Mouse (Mus musculus) midbrain, postnatal 0 days (tissue): ENCODE results near the gene Aff3. TPM values are rescaled to one million over a fixed set of nuclear protein-coding genes. Genes with fewer than 3 reads are reported as not detected.
A peak's percentile ranks its signal among the peaks of the same experiment; 100 is the strongest.

Source experiments
- ATAC-seq: fragments of 200-750 bp; cut with Nextera tagmentation; 2 replicates; pipeline ENCODE4 v1.8.0; 2017; ENCODE audit warnings: moderate number of reproducible peaks, mild to moderate bottlenecking, moderate TSS enrichment, moderate library complexity; ENCODE audit not compliant: low FRiP score
- DNase-seq: peaks from one replicate; pipeline ENCODE4 v3.0.0-alpha.2; 2015; ENCODE audit warnings: low spot score
- H3K27ac ChIP-seq: fragments of 300-500 bp; sonication (generic); 2 replicates; pipeline ENCODE4 v1.5.1; 2014; ENCODE audit warnings: low read depth, mild to moderate bottlenecking, low read length, mixed read lengths
- H3K27me3 ChIP-seq: fragments of 300-500 bp; sonication (generic); 2 replicates; pipeline ENCODE4 v1.6.1; 2014; ENCODE audit warnings: low read length, control low read depth, mixed read lengths; ENCODE audit not compliant: insufficient read depth
- H3K36me3 ChIP-seq: fragments of 300-500 bp; sonication (generic); 2 replicates; pipeline ENCODE4 v1.6.1; 2014; ENCODE audit warnings: low read length, control low read depth, mixed read lengths; ENCODE audit not compliant: insufficient read depth
- H3K4me1 ChIP-seq: fragments of 300-500 bp; sonication (generic); 2 replicates; pipeline ENCODE4 v1.6.1; 2014; ENCODE audit warnings: mild to moderate bottlenecking, control low read depth, antibody characterized with exemption, low read length, mixed read lengths; ENCODE audit not compliant: insufficient read depth
- H3K4me2 ChIP-seq: fragments of 300-500 bp; sonication (generic); 2 replicates; pipeline ENCODE4 v1.6.1; 2014; ENCODE audit warnings: low read depth, mild to moderate bottlenecking, low read length, mixed read lengths; ENCODE audit not compliant: poor library complexity, severe bottlenecking
- H3K4me3 ChIP-seq: fragments of 300-500 bp; sonication (generic); 2 replicates; pipeline ENCODE4 v1.5.1; 2014; ENCODE audit warnings: low read depth, mild to moderate bottlenecking, low read length, moderate library complexity
- H3K9ac ChIP-seq: fragments of 300-500 bp; sonication (generic); replicated peaks from 2 replicates; pipeline ENCODE4 v1.6.1; 2014; ENCODE audit warnings: mild to moderate bottlenecking, low read length, moderate library complexity, mixed read lengths; ENCODE audit not compliant: poor library complexity, severe bottlenecking
- H3K9me3 ChIP-seq: fragments of 300-500 bp; sonication (generic); 2 replicates; pipeline ENCODE4 v1.6.1; 2016; ENCODE audit warnings: low read length, control low read depth
- CTCF ChIP-seq: IDR thresholded peaks from 2 replicates; pipeline ENCODE4 v1.5.1; 2016; ENCODE audit warnings: antibody characterized with exemption, mild to moderate bottlenecking
- WGBS: fragments of 180-500 bp; shearing (Covaris S2); extraction: QIAGEN DNeasy Blood & Tissue Kit; methylation state at CpG from one replicate; pipeline ENCODE4 v1.1.7; 2014; 5-methylcytosine and 5-hydroxymethylcytosine counted together
- polyA plus RNA-seq: library from polyadenylated mRNA; unstranded; fragments of >200 nt; fragmentation: Nextera tagmentation; extraction: Ambion mirVana; gene quantifications from 2 replicates; pipeline ENCODE4 v1.2.1, GENCODE M21; 2015
- total RNA-seq: library from RNA; depleted of rRNA; stranded (reverse); fragments of >200 nt; gene quantifications from 2 replicates; pipeline ENCODE4 v1.2.3, GENCODE M21; 2014

Aff3 gene
- total and polyA plus RNA-seq, 2 experiments from 2014 or later = 20.6 to 61.2 TPM

DNA sequence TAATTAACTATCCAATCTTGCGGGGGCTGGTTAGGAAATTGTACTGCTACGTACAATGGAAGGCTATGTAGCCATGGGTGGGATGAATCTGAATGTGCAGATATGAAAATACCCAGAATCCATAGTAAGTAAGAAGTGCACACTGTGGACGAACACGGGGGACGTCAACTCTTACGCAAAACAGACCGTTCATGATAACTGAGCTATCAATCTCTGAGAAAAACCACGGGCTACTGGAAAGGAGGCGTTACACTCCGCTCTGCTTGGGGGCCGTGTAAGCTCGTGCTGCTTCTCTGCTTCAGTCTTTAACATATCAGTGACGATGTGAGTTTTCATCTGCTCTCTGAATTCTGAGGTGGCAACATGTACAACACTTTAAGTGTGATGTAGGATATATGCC, 114.2 kb downstream of the Aff3 start:
- no peak overlapping the region for H3K27ac ChIP-seq
- peaks cover 7% of the 10 kb centered on the region; the same call in 1 of the 2 replicates for H3K4me1 ChIP-seq
- TF ChIP-seq CTCF = no peak
- H3K9ac ChIP-seq = no peak overlapping the region
- 88% methylated on average over 13 of the region's 13 CpGs for WGBS
- H3K9me3 ChIP-seq = no peaks in the 10 kb centered on the region
- no peaks in the 10 kb centered on the region for H3K27me3 ChIP-seq
- H3K4me2 ChIP-seq = no peak overlapping the region
- ATAC-seq = no peak
- H3K4me3 ChIP-seq = no peak overlapping the region
- no peaks in the 10 kb centered on the region for H3K36me3 ChIP-seq
- DNase-seq = no peak

DNA sequence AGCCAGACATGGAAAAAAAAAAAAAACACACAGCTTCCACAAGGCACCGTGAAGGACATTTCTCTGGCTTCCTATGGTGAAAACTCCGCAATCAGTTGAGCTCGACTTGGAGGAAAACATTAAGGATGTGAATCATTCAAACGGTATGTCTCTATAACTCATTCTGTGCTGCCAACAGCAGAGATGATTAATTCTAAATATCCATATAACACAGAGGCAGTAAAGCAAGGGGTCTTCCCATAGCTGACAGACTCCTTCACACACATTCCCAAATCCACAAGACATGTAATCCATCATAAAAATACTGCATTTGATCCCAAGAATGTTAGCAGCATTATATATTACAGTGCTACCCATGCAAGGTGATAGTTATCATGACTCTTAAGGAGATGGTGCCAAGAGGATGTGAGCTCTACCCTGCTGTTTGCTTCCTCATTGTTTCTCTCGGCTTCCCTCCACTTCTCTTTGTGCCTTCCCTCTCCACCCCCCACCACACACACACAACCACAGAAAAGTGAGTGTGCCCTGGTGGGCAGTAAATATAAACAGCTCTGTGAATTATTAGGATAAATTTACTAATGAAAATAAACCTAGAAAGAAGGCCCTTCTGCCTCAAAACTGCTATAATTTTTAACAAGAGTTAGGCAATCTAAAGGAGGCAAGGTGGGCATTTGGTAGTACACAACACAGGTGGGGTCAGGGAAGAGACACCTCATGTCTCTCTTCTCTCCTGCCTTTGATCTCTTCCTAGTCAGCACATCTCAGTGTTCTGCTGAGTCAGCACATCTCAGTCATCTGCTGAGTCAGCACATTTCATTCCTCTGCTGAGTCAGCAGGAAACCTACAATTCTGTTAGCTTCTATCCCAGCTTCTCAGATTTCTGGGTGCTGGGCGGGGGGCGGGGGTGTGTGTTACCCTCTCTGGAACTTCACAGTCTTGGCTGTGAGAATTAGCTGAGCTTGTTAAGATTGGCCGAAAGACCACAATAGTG, 115.8 kb downstream of the Aff3 start:
- DNase-seq (no peak), ATAC-seq (no peak)
- Histone ChIP-seq H3K9me3 (no peaks in the 10 kb centered on the region), H3K4me3 (no peak overlapping the region), H3K27me3 (no peaks in the 10 kb centered on the region), H3K9ac (no peak overlapping the region), H3K4me1 (peaks cover 7% of the 10 kb centered on the region; the same call in 1 of the 2 replicates), H3K27ac (no peak overlapping the region), H3K4me2 (no peak overlapping the region), H3K36me3 (no peaks in the 10 kb centered on the region)
- WGBS = 65% methylated on average over 8 of the region's 8 CpGs
- no peak for TF ChIP-seq CTCF

DNA sequence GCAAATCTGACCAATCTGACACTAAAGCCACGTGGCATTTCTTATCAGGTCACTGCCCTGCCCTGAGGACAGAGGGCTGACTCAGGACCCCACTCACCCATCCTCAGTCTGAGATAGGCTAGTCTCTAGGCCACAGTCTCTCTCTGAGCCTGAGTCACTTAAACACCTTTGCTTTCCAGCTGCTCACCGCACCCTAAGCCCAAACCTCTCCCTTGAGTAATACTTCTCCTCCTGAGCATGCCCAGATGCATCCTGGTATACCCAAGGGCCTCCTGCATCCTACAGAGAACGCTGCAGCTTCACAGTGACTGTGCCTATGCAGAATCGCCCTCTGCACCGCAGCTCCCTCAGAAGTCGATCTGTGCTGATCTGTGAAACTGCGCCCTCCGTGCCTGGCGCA, 117.1 kb downstream of the Aff3 start:
- Histone ChIP-seq H3K4me1 (0 out of 2 replicates have a peak, but pooled peaks cover 7% of the 10 kb centered on the region), H3K4me3 (no peak overlapping the region), H3K36me3 (no peaks in the 10 kb centered on the region), H3K9ac (no peak overlapping the region), H3K9me3 (no peaks in the 10 kb centered on the region), H3K4me2 (no peak overlapping the region), H3K27me3 (no peaks in the 10 kb centered on the region), H3K27ac (no peak overlapping the region)
- ATAC-seq (no peak), DNase-seq (no peak)
- 84% methylated on average over 9 of the region's 9 CpGs for WGBS
- no peak for TF ChIP-seq CTCF

DNA sequence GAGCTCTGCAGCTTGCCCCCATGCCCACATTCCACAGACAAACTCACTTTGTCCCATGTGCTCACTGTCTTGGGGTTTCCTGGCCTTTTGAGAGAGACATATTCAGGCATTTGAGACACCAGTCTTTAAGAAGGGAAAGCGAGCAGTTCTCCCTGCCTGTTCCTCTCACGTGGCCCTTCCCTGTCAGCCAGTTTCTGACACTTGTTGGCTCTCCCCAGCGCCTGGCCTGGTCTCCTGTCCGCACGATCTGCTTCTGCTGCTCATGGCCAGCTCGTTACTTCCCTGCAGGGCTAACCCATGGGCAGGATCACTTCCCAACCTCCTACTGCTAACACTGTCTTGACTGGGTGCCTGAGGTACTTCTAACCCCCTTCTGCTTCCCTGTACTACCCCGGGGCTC, 118.1 kb downstream of the Aff3 start:
- Histone ChIP-seq H3K9ac (no peak overlapping the region), H3K9me3 (no peaks in the 10 kb centered on the region), H3K27ac (no peak overlapping the region), H3K27me3 (no peaks in the 10 kb centered on the region), H3K4me1 (0 out of 2 replicates have a peak, but pooled peaks cover 7% of the 10 kb centered on the region), H3K4me3 (no peak overlapping the region), H3K4me2 (no peak overlapping the region), H3K36me3 (no peaks in the 10 kb centered on the region)
- no peak for TF ChIP-seq CTCF
- no peak for ATAC-seq
- DNase-seq = no peak
- WGBS = 65% methylated on average over 7 of the region's 7 CpGs

DNA sequence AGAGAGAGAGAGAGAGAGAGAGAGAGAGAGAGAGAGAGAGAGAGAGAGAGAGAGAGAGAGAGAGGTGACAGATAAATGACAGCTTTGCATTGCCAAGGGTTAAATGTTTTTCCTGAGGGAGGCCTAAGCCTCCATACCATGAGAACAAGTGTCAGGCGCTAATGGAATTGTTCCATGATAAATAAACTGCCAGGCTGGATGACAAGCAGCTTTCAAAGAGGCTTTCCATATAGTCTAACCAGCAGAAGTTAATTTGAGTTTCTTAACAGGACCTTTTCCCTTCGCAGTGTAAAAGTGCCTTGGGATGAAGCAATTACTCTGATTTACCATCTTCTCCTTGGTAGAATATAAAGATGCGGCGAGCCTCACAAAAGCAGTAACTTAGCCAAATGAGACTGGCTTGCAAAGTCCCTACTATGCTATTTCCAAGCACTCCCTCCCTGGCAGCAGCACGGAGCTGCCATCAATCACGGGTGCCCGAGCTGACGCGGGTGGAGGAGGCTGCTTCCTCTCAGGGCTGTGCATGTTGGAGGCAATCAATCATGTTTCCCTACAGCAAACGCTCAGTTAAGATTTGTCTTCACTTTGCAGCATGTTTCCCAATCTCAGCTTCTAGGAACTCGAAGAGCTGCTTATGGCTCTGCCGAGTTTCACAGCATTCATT, 119.3 kb downstream of the Aff3 start:
- Histone ChIP-seq H3K27me3 (no peaks in the 10 kb centered on the region), H3K4me2 (no peak overlapping the region), H3K9ac (no peak overlapping the region), H3K9me3 (no peaks in the 10 kb centered on the region), H3K4me3 (no peak overlapping the region), H3K36me3 (no peaks in the 10 kb centered on the region), H3K27ac (no peak overlapping the region), H3K4me1 (0 out of 2 replicates have a peak, but pooled peaks cover 7% of the 10 kb centered on the region)
- DNase-seq = peak; percentile 49
- no peak for ATAC-seq
- WGBS = 47% methylated on average over 12 of the region's 12 CpGs
- TF ChIP-seq CTCF = no peak

DNA sequence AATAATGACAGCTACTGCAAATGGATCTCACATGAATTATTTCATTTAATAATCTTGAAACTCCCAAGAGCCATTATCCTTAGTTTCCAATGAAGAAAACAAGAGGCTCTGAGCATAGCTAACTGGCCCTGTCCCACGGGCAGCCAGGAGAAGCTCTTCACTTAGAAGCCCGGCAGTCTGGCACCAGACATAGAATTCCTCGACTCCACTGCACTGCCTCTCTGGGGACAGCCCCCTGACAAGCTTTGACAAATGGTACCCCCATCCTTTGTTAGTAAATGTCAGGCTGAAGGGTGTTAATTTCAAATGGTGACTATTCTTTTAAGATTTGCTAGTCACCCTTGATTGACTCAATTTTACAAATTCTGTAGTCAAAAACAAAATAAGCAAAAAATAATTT, 120.3 kb downstream of the Aff3 start:
- 42% methylated on average over 3 of the region's 3 CpGs for WGBS
- 0 out of 2 replicates have a peak, but pooled peaks cover 7% of the 10 kb centered on the region for H3K4me1 ChIP-seq
- no peak overlapping the region for H3K27ac ChIP-seq

More for the DNA sequence above, 120.3 kb downstream of the Aff3 start:
- H3K4me3 ChIP-seq = no peak overlapping the region
- no peaks in the 10 kb centered on the region for H3K36me3 ChIP-seq
- H3K9ac ChIP-seq = no peak overlapping the region
- no peak for DNase-seq
- no peak for ATAC-seq
- no peak for TF ChIP-seq CTCF
- no peaks in the 10 kb centered on the region for H3K9me3 ChIP-seq
- no peak overlapping the region for H3K4me2 ChIP-seq
- H3K27me3 ChIP-seq = no peaks in the 10 kb centered on the region
